Mouse (Mus musculus): ENCODE results near the gene Adam33.
"Not testable (repeated sequence)": the region's sequence is repeated elsewhere in the genome, so short reads cannot be mapped to it uniquely, and the experiment has no call there.

Adam33 gene

DNA sequence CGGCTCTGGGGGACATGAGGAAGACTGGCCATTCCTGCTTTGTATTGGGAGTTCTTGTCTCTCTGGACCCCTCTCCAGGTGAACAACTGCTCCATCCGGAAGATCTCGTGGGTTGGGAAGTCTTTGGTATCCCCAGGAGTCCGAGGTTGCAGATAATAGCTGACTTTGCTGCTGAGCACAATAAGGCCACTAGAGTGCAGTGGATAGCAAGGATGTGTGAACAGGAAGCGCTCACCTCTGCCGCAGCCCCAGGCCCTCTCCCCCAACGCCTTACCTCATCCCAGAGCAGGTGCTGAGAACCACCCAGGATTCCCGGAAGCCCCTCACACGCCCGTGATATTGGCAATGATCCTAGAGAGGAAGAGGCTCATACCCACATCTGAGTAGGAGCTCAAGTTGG, 7.4 kb downstream of the Adam33 start:
- no peak for DNase-seq (ENCODE audit: low spot score)

DNA sequence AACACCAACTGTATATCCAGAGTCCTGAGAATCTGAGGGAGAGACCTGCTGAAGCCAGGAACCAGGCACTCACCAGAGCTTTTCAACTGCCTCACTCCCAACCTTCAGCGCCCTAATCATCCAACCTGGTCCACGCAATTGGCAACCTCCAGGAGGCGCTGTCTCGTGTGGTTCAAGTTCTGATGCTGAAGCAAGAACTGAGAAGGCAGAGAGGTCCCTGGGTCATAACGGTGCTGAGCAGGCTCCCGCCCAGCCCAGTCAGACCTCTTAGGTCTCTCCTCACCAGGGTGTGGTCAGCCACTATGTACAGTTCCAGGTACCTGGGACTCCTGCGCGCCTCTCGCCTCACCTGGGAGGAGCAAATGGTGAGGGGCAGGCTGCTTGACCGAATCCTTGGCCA, 8.0 kb downstream of the Adam33 start:
- peak; percentile 56 for DNase-seq (ENCODE audit: low spot score)

DNA sequence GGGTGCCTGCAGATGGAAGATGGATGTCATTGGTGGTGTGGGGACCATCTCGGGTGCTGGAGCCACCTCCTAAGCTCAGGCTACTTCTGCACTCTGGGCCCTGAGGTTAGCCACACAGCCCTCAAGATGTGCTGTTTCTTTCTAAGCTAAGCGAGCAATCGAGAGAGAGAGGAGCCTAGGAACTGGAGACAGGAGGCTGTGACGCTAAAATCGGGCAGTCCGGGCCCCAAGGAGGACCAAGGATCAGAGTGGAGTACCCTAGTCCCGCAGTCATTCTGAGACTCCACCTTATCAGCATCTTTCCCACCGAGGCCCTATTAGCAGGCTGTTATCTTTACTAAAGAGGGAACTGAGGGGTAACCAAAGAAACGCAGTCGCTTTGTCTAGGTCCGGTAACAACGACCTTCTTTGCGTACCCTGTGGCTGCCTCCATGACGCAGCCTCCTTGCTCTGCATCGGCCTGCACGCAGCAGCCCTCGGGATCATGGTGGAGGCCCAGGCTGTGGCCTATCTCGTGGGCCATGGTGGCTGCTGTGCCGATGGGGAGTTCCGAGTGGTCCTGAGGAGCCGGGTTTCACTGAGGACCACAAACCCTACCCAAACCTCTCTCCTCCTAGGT, 8.9 kb downstream of the Adam33 start:
- DNase-seq (ENCODE audit: low spot score): no peak

DNA sequence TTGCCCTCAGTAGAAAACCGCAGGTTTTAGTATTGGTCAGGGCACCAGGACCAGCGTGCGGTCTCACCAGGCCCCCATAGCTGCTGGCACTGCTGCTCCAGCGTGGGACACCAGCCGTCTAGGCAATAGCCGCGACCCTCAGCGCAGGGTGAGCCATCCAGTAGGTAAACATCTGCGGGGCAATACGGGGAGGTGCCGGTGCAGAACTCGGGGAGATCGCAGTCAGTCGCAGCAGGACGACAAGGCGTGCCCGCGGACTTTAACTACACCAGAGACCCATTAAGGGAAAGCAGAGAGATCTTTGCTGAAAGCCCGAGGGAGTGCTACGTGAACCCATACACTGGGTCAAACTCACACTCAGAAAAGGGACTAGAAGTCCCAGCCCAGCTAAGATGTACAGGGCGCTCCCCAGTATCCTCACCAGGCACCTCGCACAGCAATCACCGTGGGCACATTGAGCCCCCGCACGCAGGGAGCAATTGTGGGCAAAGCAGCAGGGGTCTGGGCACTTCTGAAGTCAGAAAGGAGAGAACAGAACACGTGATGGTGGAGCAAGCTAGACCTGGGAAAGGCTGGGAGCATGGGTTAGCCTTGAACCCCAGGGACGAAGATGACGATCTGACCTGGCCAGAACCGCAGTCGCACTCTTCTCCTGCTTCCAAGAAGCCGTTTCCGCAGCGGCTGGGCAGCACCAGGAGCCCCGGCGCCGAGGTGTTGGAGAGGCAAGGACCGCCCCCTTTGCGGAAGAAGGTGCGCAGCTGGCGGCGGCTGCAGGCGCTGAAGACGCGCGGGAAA, 9.6 kb downstream of the Adam33 start:
- no peak for DNase-seq (ENCODE audit: low spot score)

DNA sequence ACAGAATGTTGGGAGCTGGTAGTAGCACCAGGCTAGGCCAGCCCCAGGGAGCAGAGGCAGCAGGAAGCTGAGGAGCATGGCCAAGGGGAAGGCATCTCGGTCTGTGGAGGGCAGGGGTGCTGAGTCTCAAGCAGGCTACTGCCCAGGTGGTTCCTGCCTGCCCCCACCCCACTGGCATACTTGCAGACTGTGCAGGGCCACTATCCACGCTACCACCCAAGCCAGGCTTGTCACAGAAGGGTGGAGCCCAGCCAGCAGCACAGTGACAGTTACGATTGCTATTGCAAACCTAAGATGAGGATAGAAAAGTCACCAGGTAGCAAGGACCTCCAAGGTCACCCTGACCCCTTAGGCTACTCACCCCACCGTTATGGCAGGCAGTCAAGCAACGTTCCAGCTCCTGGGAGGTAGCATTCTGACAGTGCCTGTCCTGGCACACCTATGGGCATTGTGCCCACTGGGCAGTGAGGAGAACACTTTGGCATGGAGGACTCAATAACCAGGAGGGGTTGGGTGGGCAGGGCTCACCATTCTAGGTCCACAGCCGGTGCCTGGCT, 10.7 kb downstream of the Adam33 start:
- no peak for DNase-seq (ENCODE audit: low spot score)

DNA sequence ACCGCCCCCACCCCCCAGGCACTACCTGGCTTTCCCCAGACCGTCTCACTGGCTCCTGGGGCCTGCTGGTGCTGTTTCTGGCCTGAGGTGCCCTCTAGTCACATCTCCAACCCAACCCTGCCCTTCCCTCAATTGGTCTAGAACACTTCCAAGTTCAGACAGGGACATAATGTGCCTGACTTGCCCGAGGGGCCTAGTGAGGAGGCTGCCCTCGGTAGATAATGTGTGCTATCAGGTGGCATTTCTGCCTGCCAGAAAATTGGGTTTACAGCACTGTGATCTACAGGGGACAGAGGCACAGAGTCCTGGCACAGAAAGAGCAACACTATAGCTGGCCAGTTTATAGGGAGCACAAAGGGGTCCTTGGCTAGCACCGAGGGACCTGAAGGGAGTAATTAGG, 11.6 kb downstream of the Adam33 start:
- DNase-seq (ENCODE audit: low spot score): no peak

DNA sequence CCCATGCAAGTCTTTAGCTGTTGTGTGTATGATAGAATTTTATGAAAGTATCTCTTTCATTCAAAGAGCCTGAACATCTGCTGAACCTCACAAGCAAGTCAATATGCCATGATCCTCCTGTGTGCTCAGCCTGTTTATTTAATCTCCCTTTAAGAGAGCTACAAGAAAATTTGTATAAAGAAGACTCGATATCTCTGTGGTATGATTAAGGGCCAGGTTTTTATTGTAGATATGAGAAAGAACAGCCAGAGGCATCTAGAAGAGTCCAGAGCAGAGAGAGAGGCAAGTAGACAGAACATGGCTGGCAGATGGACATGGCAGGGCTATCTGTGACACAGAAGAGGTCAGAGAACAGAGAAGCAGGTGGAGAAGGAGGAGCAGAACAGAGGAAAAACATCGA, 17.6 kb downstream of the Adam33 start:
- DNase-seq (ENCODE audit: low spot score): no peak

DNA sequence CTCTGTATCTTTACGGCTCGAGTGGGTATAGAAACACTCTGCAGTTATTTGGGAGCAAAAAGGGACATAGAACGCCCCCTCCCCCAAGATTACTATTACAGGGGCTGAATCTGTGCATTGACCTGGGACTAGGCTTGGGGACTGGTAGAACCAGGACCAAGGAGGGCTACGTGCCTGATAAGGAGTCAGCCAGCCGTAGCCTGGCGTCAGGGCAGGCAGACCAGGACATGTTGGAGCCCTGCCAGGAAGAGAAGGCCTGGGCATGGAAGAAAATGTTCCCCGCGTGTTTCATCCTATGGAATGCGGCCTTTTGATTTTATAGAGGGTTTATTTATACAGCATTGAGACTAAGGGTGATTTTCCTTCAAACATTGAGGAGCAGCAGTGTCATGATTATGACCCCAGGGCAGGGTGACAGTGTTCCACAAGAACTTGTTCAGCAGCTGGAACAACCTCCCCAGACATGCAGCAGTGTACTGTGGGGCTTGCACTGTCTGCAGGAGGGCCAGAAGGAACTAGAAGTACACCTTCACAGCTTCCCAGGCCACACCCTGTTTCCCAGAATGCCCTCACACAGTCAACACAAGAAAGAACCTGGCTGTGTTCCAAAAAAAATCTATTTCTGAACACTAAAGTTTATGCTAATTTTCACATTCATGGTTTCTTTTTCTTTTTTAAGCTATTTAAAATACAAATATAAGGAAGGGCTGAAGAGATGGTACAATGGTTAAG, 18.5 kb downstream of the Adam33 start:
- DNase-seq (ENCODE audit: low spot score): no peak

DNA sequence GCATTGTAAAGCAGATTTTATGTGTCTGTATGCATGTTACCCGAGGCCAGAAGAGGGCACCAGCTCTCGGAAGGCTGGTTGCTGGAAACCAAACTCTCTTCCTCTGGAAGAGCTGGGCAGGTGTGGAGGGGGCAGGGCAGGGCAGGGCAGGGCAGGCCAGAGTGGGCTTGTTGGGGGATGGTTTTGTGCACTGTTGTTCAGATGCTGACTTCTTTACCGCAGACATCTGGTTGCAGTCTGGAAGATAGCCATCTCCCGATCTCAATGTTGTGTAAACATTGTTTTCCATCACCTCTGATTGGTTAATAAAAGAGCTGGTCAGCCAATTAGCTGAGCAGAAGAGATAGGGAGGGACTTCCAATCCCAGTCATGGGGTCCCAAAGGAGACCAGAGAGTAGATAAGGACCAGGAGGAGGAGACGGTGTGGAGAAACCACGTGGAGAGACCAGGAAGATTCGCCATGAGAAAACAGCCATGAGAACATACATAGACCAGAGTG, 19.2 kb downstream of the Adam33 start:
- DNase-seq (ENCODE audit: low spot score): no peak

DNA sequence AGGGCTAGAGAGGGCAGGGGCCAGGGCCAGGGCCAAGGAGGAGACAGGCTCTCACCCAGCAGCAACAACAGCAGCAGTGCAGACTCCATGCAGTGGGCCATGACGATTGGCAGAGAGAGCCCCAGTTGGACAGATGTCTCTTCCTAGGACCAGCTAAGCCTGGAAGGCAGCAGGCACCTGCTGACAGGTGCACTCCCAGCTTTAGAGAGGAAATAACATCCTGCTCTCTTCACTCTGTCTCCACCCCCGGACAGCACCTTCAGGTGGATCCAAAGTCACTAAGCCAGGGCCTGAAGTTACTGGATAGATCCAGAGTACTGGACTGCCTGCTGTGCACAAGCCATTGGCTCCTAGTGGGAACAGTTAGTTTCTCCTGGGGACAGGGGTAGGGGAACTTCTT, 20.6 kb downstream of the Adam33 start, which contains the start of gene Gfra4:
Gene Gfra4, minus strand, starts transcription at position 101 of the 400 bp plus-strand sequence.
- DNase-seq (ENCODE audit: low spot score): no peak

DNA sequence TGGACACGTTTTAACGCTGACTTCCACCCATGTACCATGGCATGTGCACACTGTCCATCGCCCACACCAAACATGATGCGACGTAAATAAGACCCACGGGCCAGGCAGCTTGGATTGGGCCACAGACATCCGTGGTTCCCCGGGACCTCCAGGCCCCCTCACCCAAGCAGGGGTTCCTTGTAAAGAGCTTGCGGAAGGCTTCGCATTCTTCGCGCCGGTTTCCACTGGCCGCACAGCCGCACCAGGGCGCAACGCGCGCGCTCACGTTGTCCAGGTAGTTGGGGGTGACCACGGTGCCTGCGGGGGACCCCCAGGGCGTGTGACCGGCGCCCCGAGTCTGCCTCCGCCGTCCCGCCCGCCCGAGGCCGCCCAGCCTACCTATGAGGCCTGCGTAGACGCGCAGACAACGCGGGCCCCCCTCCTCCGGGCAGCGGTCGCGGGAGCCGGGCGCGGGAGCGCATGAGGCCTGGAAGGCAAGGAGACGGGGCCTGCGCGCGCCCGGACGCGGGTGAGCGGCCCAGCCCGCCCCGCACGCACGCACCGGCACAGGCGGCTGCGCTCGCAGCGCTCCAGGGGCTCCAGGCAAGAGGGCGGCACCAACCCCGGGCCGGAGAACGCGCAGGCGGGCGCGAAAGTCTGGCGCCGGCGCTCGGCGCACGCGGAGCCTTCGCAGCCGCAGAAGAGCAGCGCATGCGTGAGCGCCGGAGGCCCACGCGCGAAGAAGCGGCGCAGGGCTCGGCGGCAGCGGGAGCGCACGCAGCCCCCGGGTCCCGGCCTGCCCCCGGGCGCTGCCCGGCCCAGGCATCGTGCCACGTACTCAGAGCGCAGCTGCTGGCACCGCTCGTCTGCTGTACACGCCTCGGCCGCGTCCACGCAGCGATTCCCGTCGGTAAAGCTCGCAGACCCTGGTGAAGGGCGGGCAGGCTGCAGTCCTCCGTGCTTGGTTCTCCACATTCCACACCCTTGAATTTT, 22.5 kb downstream of the Adam33 start:
- DNase-seq (ENCODE audit: low spot score): peak; percentile 42

DNA sequence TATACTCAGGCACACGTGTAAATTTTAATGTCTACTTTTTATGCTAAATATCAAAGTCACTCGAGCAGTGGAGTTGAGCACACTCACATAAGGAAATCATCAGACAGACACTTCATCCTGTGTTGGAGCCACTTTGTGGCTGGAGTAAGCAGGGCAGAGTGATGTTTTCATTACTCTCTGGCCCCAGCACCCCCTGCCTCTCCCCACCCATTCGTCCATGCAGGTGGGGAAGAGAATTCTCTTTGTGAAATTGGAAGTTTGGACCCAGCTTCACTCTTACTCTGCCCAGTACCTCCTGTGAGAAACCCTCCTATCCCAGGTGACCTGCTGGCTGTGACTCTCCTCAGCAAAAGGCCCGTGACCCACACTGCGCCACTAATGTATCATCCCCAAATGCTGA, 24.9 kb downstream of the Adam33 start:
- no peak for DNase-seq (ENCODE audit: low spot score)

DNA sequence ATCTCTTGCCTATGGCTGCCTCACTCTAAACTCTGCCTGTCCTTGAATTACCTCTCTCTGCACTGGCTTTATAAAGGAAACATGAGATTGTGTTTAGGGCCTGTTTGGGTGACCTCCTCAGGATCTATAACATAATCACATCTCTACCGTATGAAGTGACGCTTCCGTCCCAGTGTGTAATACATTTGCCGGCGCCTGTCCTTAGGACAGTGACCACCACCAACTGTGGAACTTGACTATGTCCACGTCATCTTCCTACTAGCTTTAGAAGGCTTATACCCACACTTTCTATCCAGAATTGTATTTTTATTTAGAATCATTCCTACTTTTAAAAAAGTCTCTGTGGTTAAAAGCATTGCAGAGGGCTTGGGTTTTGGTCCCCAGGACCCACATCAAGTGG, 25.4 kb downstream of the Adam33 start:
- DNase-seq (ENCODE audit: low spot score): no peak

DNA sequence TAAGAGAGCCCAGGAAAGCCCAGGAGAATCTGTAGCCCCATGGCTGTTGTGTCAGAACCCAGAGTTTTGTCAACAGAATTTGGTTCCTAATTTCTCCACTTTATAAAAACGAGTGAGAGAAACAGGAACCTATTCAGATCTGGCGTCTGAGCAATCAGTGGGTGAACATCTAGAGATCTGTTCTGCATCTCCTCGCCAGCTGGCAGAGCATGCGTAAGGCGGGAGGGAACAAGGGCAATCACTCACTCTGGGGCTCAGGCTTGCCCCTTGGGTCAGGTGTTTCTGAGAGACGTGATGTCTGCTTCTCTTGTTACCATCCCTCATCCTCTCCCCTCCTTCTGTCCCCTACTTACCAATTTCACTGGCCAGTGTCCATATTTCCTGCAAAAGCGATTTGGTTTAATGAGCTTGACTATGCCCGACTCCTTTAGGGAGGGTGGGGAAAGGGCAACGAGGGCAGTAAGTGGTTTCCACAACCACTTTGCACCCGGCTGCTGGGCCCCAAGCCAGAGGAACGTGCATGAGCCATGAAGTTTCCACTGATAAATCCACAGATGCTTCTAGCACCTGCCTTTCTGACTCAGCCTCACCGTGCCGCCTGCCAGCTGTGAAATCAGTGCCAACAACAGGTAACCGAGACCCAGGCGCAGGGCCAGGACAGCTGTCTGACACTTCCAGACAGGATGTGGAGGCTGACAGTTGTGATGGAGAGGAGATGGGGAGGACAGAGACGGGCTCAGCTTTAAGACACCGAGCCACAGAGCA, 26.2 kb downstream of the Adam33 start:
- no peak for DNase-seq (ENCODE audit: low spot score)

DNA sequence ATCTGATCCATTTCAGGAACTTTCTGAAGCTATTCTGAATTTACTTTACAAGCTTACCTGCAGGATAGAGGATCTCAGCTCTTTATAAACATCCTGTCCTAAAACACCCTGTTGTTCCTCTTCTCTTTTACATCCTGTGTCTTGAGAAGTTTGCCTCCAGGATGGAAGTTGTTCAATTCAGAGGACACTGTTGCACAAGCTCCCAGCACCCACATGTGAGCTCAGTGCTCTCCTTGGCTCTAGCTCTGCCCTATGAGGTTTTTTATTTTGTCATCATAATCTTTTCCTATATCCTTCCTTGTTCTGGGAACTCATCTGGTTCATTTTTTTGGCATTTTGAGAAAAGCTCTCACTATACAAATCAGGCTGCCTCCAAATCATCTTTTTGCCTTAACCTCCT, 26.9 kb downstream of the Adam33 start:
- no peak for DNase-seq (ENCODE audit: low spot score)

DNA sequence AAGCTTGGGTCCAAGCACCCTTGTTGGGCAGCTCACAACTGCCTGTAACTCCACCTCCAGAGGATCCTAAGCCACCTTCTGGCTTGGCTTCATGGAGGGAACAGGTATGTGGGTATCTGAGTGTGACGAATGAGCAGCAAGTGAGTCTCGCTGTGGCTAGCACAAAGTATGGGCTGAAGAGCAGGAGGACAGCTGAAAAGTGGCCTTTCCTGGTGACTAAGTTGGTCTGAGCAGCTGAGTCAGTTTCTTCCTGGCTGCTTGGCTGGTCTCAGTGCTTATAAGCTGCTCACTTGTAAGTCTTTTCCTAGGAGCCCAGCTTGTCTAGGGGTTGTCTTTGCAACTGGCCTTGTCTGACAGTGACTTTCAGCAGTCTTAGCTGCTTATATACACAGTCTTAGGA, 27.3 kb downstream of the Adam33 start:
- DNase-seq (ENCODE audit: low spot score): no peak

DNA sequence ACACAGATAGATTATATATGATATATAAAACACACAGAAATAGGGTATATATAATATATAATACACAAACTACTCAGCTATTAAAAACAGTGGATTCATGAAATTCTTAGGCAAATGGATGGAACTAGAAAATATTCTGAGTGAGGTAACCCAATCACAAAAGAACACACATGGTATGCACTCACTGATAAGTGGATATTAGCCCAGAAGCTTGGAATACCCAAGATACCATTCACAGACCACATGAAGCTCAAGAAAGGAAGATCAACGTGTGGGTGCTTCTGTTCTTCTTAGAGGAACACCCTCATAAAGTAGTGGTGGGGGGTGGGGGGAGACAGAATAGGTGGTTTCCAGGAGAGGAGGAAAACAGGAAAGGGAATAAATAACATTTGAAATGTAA, 32.2 kb downstream of the Adam33 start:
- not testable (repeated sequence) for DNase-seq (ENCODE audit: low spot score)

DNA sequence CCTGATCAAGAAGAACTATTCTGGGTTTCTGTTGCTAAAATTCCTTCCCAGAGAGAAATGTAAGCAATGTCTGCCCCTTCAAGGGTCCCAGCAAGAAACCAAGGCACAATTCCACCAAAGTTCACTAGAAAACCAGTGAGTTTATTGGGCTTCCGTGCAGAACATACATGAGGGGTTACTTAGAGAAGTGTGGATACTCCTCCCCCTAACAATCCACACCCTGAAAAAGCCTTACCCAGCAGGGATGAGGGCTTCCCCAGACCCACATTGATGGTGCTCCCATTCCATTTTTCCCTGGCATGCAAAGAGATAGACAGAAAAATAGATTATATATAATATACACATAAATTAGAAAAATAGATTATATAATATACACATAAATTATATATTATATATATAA, 32.6 kb downstream of the Adam33 start:
- no peak for DNase-seq (ENCODE audit: low spot score)

DNA sequence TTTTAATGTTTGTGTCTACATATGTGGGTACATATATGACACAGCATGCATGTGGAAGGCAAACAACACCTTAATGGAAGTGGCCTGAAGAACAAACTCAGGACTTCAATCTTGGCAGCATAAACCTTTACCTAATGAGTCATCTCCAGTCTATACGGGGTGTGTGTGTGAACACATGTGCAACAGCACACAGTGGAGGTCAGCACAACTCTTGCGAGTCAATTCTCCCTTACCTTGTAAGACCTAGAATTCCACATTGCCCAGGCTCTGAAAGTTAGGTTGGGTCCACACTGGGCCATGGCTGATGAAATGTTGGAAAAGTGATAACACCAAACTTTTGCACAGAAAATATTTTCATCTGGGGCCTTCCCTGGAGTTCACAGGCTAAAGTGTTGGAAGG, 33.1 kb downstream of the Adam33 start:
- DNase-seq (ENCODE audit: low spot score): no peak

DNA sequence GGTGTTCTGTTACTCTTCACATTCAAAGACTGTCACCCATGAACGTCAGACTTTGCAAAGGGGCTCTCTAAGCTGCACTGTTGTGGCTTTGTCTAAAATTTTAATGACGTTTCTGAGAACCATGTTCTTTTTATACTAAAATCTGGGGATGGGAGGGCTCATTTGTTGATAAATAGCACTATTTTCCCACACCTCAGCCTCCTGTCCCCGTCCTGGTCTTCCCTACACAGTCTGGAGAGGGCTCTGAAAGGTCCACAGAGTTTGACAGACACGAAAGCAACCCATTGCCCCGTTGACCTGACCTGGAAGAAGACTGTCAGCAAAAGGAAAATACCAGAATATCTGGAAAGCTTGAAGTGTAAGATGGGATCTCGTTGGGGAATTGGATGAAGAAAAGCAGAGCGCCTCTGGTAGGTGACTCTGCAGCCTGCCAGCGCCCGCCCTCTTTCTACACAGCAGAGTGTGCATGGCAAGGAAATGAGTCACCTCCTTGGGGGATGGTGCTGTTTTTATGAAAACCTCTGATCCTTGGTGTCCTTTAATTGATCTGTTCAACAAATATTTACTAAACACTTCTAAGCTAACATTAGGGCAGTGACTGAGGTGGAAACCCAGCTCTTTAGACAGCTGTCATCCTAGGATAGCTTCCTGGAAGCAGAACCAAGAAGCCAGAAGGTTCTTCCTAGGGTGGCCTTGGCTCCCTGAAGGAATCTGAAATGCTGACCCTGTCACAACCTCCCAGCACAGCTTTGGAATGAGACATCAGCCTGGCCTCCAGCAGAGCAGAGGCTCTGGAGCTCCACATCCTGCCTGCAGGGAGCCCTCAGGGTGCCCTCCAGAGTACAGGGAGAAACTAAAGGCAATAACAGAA, 34.3 kb downstream of the Adam33 start:
- peak; percentile 42 for DNase-seq (ENCODE audit: low spot score)

Data from urinary bladder, postnatal 25 days (tissue).